In genomic region chr6:17059501-17059900, GRCm38 (mm10) we compare ENCODE assay signal across 20 mouse cellular contexts. TPM values are rescaled to one million over a fixed set of nuclear protein-coding genes. Genes with fewer than 3 reads are reported as not detected.
DNase-seq lines count a peak whose midpoint lies in the region; ATAC-seq and TF ChIP-seq lines count a peak whose summit lies in the region.
"Had no signal": no experiment of that assay in that cellular context is flagged by ENCODE, and none has a peak within 500 bp of the region (broad histone marks: within the 10 kb centered on the region; RNA-seq: fewer than 3 reads in every experiment).

No protein-coding gene starts in this region.

- no peak for TF ChIP-seq CTCF in intestine, postnatal 0 days (IDR thresholded peaks at IDR 0.05; ENCODE audit: low read depth)
- TF ChIP-seq CTCF in small intestine, adult 2 months (IDR thresholded peaks at IDR 0.05; ENCODE audit: extremely low read depth, insufficient read length, insufficient replicate concordance, low read depth, low read length), result no peak

- no peaks in the 10 kb centered on the region for H3K9me3 ChIP-seq in intestine, postnatal 0 days (ENCODE audit: control insufficient read depth)
- no peaks in the 10 kb centered on the region for H3K9me3 ChIP-seq in kidney, embryonic 16.5 days (ENCODE audit: low read length)
- H3K9me3 ChIP-seq: heart, embryonic 12.5 days; midbrain, embryonic 10.5 days had no signal

- H3K4me1 ChIP-seq in intestine, postnatal 0 days (replicated peaks; ENCODE audit: control insufficient read depth, insufficient read depth, low read length), result no peaks in the 10 kb centered on the region
- H3K4me1 ChIP-seq in kidney, embryonic 16.5 days (ENCODE audit: insufficient read depth, low read length), result peaks cover 18% of the 10 kb centered on the region
- peaks cover 10% of the 10 kb centered on the region; the same call in 1 of the 2 replicates for H3K4me1 ChIP-seq in small intestine, adult 2 months (ENCODE audit: control insufficient read depth, insufficient read depth, insufficient read length, low read length)

- peak overlapping the region; percentile 61; the same call in 1 of the 2 replicates for H3K27ac ChIP-seq in intestine, postnatal 0 days (ENCODE audit: low read depth, low read length)
- no peak overlapping the region; the same call in 1 of the 2 replicates for H3K27ac ChIP-seq in kidney, embryonic 16.5 days (ENCODE audit: low read length)
- peak overlapping the region; percentile 64 for H3K27ac ChIP-seq in small intestine, adult 2 months (ENCODE audit: insufficient read depth, low read depth, low read length)
- H3K27ac ChIP-seq: layer of hippocampus, adult 2 months; liver, embryonic 14.5 days; midbrain, embryonic 10.5 days had no signal

- WGBS in intestine, postnatal 0 days, result 19% methylated on average over 2 of the region's 2 CpGs
- 49% methylated on average over 2 of the region's 2 CpGs for WGBS in kidney, embryonic 16.5 days
- WGBS in small intestine, adult 2 months, result 12% methylated on average over 2 of the region's 2 CpGs

- no peaks in the 10 kb centered on the region for H3K36me3 ChIP-seq in intestine, postnatal 0 days (ENCODE audit: control insufficient read depth, insufficient read depth)
- H3K36me3 ChIP-seq in kidney, embryonic 16.5 days (ENCODE audit: insufficient read depth, low read length), result no peaks in the 10 kb centered on the region
- H3K36me3 ChIP-seq in small intestine, adult 2 months (ENCODE audit: control insufficient read depth, insufficient read depth, low read length), result no peaks in the 10 kb centered on the region
- H3K36me3 ChIP-seq: heart, embryonic 12.5 days; midbrain, embryonic 10.5 days had no signal

- no peak overlapping the region for H3K4me3 ChIP-seq in intestine, postnatal 0 days (ENCODE audit: low read depth, low read length)
- H3K4me3 ChIP-seq in kidney, embryonic 16.5 days (ENCODE audit: low read length), result no peak overlapping the region
- H3K4me3 ChIP-seq in small intestine, adult 2 months (ENCODE audit: low read depth, low read length), result no peak overlapping the region
- H3K4me3 ChIP-seq: heart, embryonic 12.5 days; layer of hippocampus, adult 2 months; midbrain, embryonic 10.5 days had no signal

- no peaks in the 10 kb centered on the region for H3K27me3 ChIP-seq in intestine, postnatal 0 days (replicated peaks; ENCODE audit: control insufficient read depth, insufficient read depth, low read length)
- H3K27me3 ChIP-seq in kidney, embryonic 16.5 days (ENCODE audit: insufficient read depth, low read length), result no peaks in the 10 kb centered on the region
- no peaks in the 10 kb centered on the region for H3K27me3 ChIP-seq in small intestine, adult 2 months (ENCODE audit: control insufficient read depth, insufficient read depth, low read length)

- ATAC-seq in intestine, postnatal 0 days, result peak; percentile 89
- peak; percentile 81 for ATAC-seq in kidney, embryonic 16.5 days (ENCODE audit: low FRiP score, low TSS enrichment)
- no peak for ATAC-seq in megakaryocyte progenitor cell, adult 5-6 weeks (replicated peaks; ENCODE audit: poor library complexity)
- ATAC-seq: forebrain, embryonic 14.5 days; midbrain, embryonic 16.5 days had no signal

- H3K4me2 ChIP-seq in intestine, postnatal 0 days (replicated peaks; ENCODE audit: low read depth), result peak overlapping the region; percentile 33
- no peak overlapping the region for H3K4me2 ChIP-seq in kidney, embryonic 16.5 days (replicated peaks; ENCODE audit: low read depth, low read length)
- H3K4me2 ChIP-seq: heart, embryonic 12.5 days had no signal

- peak; percentile 46 for DNase-seq in kidney, adult 11 months
- no peak for DNase-seq in kidney, adult 18-20 months
- no peak for DNase-seq in frontal cortex, postnatal 14 days (ENCODE audit: low spot score in 2 of 2)
- no peak for DNase-seq in gastrocnemius, postnatal 4 days (ENCODE audit: low spot score in 2 of 2)
- DNase-seq: adrenal gland, postnatal 14 days; cerebellum, adult 8-10 months; gastrocnemius, postnatal 10 days; heart, adult 18-20 months; heart, postnatal 10 days; lung, postnatal 4 days had no signal

- TF ChIP-seq POLR2A in small intestine, adult 2 months (IDR thresholded peaks at IDR 0.05; ENCODE audit: low read depth, low read length), result no peak

- no peak overlapping the region for H3K9ac ChIP-seq in intestine, postnatal 0 days (ENCODE audit: low read depth, low read length)
- no peak overlapping the region for H3K9ac ChIP-seq in kidney, embryonic 16.5 days (replicated peaks; ENCODE audit: low read length)
- H3K9ac ChIP-seq: heart, embryonic 12.5 days; liver, embryonic 14.5 days had no signal

RNA-seq across cellular contexts. Expression of gene Tes, which starts 5.4 kb away (rescaled TPM):
- 74.2 and 79.4 TPM in 2 replicates for polyA plus RNA-seq in intestine, postnatal 0 days (2015; fragmentation: Nextera tagmentation; extraction: Ambion mirVana)
- 77.5 and 82.6 TPM in 2 replicates for polyA plus RNA-seq in kidney, embryonic 16.5 days (2015; fragmentation: Nextera tagmentation; extraction: Ambion mirVana)
- 39.8 and 107 TPM in 2 replicates for polyA plus RNA-seq in small intestine, adult 2 months (2012; rRNA removed)
- total RNA-seq in gastrocnemius, postnatal 4 days (2021), result 1 to 10 TPM; 5.2 to 5.7 TPM
- 33.8 and 39.7 TPM in 2 replicates for total RNA-seq in megakaryocyte progenitor cell, adult 5-6 weeks (2015)
- total RNA-seq in megakaryocyte progenitor cell, adult 5-6 weeks (2017), result 41.6 and 46.1 TPM in 2 replicates
